Mouse (Mus musculus): Measurements from ENCODE around the gene Trmt112.

Trmt112 gene

GRCm38 (mm10) chr19:6909021-6909420, 477 bp upstream of the Trmt112 start:
- DNase-seq (ENCODE audit: extremely low spot score) = no peak

GRCm38 (mm10) chr19:6910306-6910705, 808 bp downstream of the Trmt112 start:
- peak; percentile 70 for DNase-seq (ENCODE audit: extremely low spot score)

GRCm38 (mm10) chr19:6911101-6912074, 1.9 kb downstream of the Trmt112 start:
- DNase-seq (ENCODE audit: extremely low spot score) = no peak

GRCm38 (mm10) chr19:6912205-6912970, 2.9 kb downstream of the Trmt112 start:
- peak; percentile 0 for DNase-seq (ENCODE audit: extremely low spot score)

GRCm38 (mm10) chr19:6913036-6913435, 3.5 kb downstream of the Trmt112 start:
- no peak for DNase-seq (ENCODE audit: extremely low spot score)

GRCm38 (mm10) chr19:6913991-6914390, 4.5 kb downstream of the Trmt112 start:
- no peak for DNase-seq (ENCODE audit: extremely low spot score)

GRCm38 (mm10) chr19:6914540-6914939, 5.0 kb downstream of the Trmt112 start:
- no peak for DNase-seq (ENCODE audit: extremely low spot score)

- no peak for DNase-seq (ENCODE audit: extremely low spot score)
Observed at GRCm38 (mm10) chr19:6915276-6915675, 5.8 kb downstream of the Trmt112 start.

- DNase-seq (ENCODE audit: extremely low spot score) = no peak
Observed at GRCm38 (mm10) chr19:6916496-6916895, 7.0 kb downstream of the Trmt112 start.

- DNase-seq (ENCODE audit: extremely low spot score) = no peak
Observed at GRCm38 (mm10) chr19:6918321-6918720, 8.8 kb downstream of the Trmt112 start.

- DNase-seq (ENCODE audit: extremely low spot score) = no peak
Observed at GRCm38 (mm10) chr19:6919431-6919830, 9.9 kb downstream of the Trmt112 start.

GRCm38 (mm10) chr19:6919876-6920740, 10.6 kb downstream of the Trmt112 start:
- no peak for DNase-seq (ENCODE audit: extremely low spot score)

- DNase-seq (ENCODE audit: extremely low spot score) = no peak
Observed at GRCm38 (mm10) chr19:6920741-6921636, 11.5 kb downstream of the Trmt112 start.

GRCm38 (mm10) chr19:6921647-6922567, 12.4 kb downstream of the Trmt112 start, which contains the start of gene Esrra:
Esrra (minus strand) TSS chr19:6921813.
- peak; percentile 100 for DNase-seq (ENCODE audit: extremely low spot score)

- no peak for DNase-seq (ENCODE audit: extremely low spot score)
Observed at GRCm38 (mm10) chr19:6922901-6923735, 13.6 kb downstream of the Trmt112 start.

GRCm38 (mm10) chr19:6924461-6925306, 15.2 kb downstream of the Trmt112 start:
- DNase-seq (ENCODE audit: extremely low spot score) = peak; percentile 83

GRCm38 (mm10) chr19:6925307-6925573, 15.7 kb downstream of the Trmt112 start, which contains the start of gene Catsperz:
Catsperz (minus strand) TSS chr19:6925380.
- no peak for DNase-seq (ENCODE audit: extremely low spot score)
